Comparison of ENCODE assay signal across 8 mouse cellular contexts in genomic region chr11:117939741-117940285, GRCm38 (mm10). TPM values are rescaled to one million over a fixed set of nuclear protein-coding genes. Genes with fewer than 3 reads are reported as not detected.
DNase-seq lines count a peak whose midpoint lies in the region; ATAC-seq lines count a peak whose summit lies in the region.

No protein-coding gene starts in this region.

- H3K4me3 ChIP-seq in hindbrain, embryonic 16.5 days (ENCODE audit: low read length), result no peak overlapping the region

- DNase-seq in adrenal gland, postnatal 14 days, result peak; percentile 76
- peak; percentile 81 to 85 for DNase-seq in cerebellum, postnatal 36 days
- DNase-seq in gastrocnemius, postnatal 14 days, result peak; percentile 88
- peak; percentile 74 to 78 for DNase-seq in left cerebral cortex, postnatal 14 days (ENCODE audit: low spot score in 2 of 2)
- DNase-seq in skeletal muscle tissue, adult 2 months (ENCODE audit: low read depth, low spot score), result peak; percentile 90
- DNase-seq in spleen, postnatal 10 days (ENCODE audit: low spot score in 2 of 2), result no peak

- intact Hi-C loops in gastrocnemius, postnatal 14 days (cut with DNase I; ENCODE audit: low total_unique reads), result no loop called here
- intact Hi-C loops in left cerebral cortex, postnatal 14 days (cut with DNase I), result no loop called here

- no peaks in the 10 kb centered on the region for H3K27me3 ChIP-seq in hindbrain, embryonic 16.5 days (replicated peaks; ENCODE audit: control insufficient read depth, insufficient read depth, low read length)

- H3K9ac ChIP-seq in hindbrain, embryonic 16.5 days (ENCODE audit: low read depth, low read length), result no peak overlapping the region

- peak overlapping the region; percentile 32 for H3K4me2 ChIP-seq in hindbrain, embryonic 16.5 days (ENCODE audit: low read length)

- H3K27ac ChIP-seq in hindbrain, embryonic 16.5 days (ENCODE audit: low read depth, low read length), result peak overlapping the region; percentile 73

- no peaks in the 10 kb centered on the region for H3K36me3 ChIP-seq in hindbrain, embryonic 16.5 days (ENCODE audit: control insufficient read depth, insufficient read depth, low read length)

- H3K4me1 ChIP-seq in hindbrain, embryonic 16.5 days (ENCODE audit: control insufficient read depth, insufficient read depth, low read depth, low read length), result peaks cover 29% of the 10 kb centered on the region

- no peaks in the 10 kb centered on the region for H3K9me3 ChIP-seq in hindbrain, embryonic 16.5 days (ENCODE audit: control insufficient read depth, low read length)

- ATAC-seq in hindbrain, embryonic 16.5 days, result peak; percentile 93
- 0 out of 2 replicates have a peak, but pooled peaks have one; percentile 18 for ATAC-seq in megakaryocyte, adult 5-6 weeks (ENCODE audit: poor library complexity, severe bottlenecking)

- 2% methylated on average over 7 of the region's 7 CpGs for WGBS in hindbrain, embryonic 16.5 days

RNA-seq across cellular contexts. Expression of gene Socs3, which starts 30.0 kb away (rescaled TPM):
- 4.8 and 6.5 TPM in 2 replicates for total RNA-seq in adrenal gland, postnatal 14 days (2021)
- 1 to 10 TPM; 2.9 to 3.7 TPM for total RNA-seq in gastrocnemius, postnatal 14 days (2021)
- 7.5 and 8.9 TPM in 2 replicates for polyA plus RNA-seq in hindbrain, embryonic 16.5 days (2015; fragmentation: Nextera tagmentation; extraction: Ambion mirVana)
- 1 to 10 TPM; 3.7 to 3.8 TPM for total RNA-seq in left cerebral cortex, postnatal 14 days (2021)
- 2.0 and 3.1 TPM in 2 replicates for total RNA-seq in megakaryocyte, adult 5-6 weeks (2015)
- total RNA-seq in megakaryocyte, adult 5-6 weeks (2017), result 3.2 and 5.1 TPM in 2 replicates

RNA-seq across cellular contexts. Expression of gene Pgs1, which starts 46.3 kb away (rescaled TPM):
- 32.9 and 39.2 TPM in 2 replicates for total RNA-seq in adrenal gland, postnatal 14 days (2021)
- 10 to 100 TPM; 15.6 to 17.1 TPM for total RNA-seq in gastrocnemius, postnatal 14 days (2021)
- 67.3 and 68.4 TPM in 2 replicates for polyA plus RNA-seq in hindbrain, embryonic 16.5 days (2015; fragmentation: Nextera tagmentation; extraction: Ambion mirVana)
- total RNA-seq in left cerebral cortex, postnatal 14 days (2021), result 10 to 100 TPM; 74.4 to 76.2 TPM
- 18.7 and 22.4 TPM in 2 replicates for total RNA-seq in megakaryocyte, adult 5-6 weeks (2015)
- total RNA-seq in megakaryocyte, adult 5-6 weeks (2017), result 26.7 and 27.2 TPM in 2 replicates

Comparison
In these comparisons a context has a peak if more than half of its experiments do, and no peak if none do; other contexts are left out.
1. DNase-seq: peak in adrenal gland, postnatal 14 days (single experiment), cerebellum, postnatal 36 days (2 of 2), gastrocnemius, postnatal 14 days (single experiment), left cerebral cortex, postnatal 14 days (2 of 2) and skeletal muscle tissue, adult 2 months (single experiment); none in spleen, postnatal 10 days (0 of 2).